Mouse (Mus musculus): ENCODE measurements around the gene Clpp. TPM values are rescaled to one million over a fixed set of nuclear protein-coding genes. Genes with fewer than 3 reads are reported as not detected.

Clpp gene
- total and polyA plus RNA-seq, 2 experiments from 2014 or later: 150 to 163 TPM

DNA sequence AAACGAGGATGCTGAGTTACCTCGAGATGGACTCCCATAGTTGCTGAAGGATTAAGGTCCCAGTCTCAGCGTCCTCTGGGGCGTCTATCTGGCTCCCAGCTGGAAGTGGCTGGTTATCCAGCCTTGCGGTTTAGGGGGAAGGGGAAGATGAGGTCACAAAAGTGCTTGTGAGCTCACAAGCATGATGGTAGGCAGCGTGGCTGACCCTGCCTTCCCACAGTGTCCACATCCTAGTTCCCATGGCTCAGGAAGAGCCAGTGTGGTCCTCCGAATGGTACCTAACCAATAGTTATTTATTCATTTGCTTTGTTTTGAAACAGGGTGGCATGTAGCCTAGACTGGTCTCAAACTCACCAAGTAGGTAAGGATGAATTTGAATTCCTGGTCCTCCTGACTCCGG lies 51.4 kb downstream of the Clpp start, which contains the start of gene Slc25a41:
Slc25a41 (minus strand) TSS at position 101 of the 400 bp plus-strand sequence.
- Histone ChIP-seq H3K27me3 (ENCODE audit: insufficient read depth, low read length) (0 out of 2 replicates have a peak, but pooled peaks cover 4% of the 10 kb centered on the region), H3K4me2 (ENCODE audit: low read depth, low read length) (no peak within 1 kb of the TSS), H3K4me1 (ENCODE audit: insufficient read depth, low read length) (no peaks in the 10 kb centered on the region), H3K36me3 (ENCODE audit: insufficient read depth, low read length) (peaks cover 9% of the 10 kb centered on the region; the same call in 1 of the 2 replicates), H3K27ac (no peak within 1 kb of the TSS), H3K4me3 (ENCODE audit: low read length) (no peak within 1 kb of the TSS), H3K9ac (replicated peaks; ENCODE audit: low read length) (no peak within 1 kb of the TSS), H3K9me3 (ENCODE audit: low read length) (no peaks in the 10 kb centered on the region)
- ATAC-seq: no peak
- no peak for TF ChIP-seq CTCF (IDR thresholded peaks at IDR 0.05; ENCODE audit: low read depth)
- WGBS: 73% methylated on average over 8 of the region's 8 CpGs
- DNase-seq (ENCODE audit: low spot score): no peak

Other genes with a start within 250 kb of the Clpp start
- 12.9 and 15.7 TPM in 2 replicates for gene Nrtn, start 232.8 kb upstream of the Clpp start, total RNA-seq (2014; rRNA removed)
- gene Nrtn, start 232.8 kb upstream of the Clpp start, polyA plus RNA-seq (2015; fragmentation: Nextera tagmentation; extraction: Ambion mirVana): 4.3 TPM in 2 replicates
- 79.0 and 96.5 TPM in 2 replicates for gene Dus3l, start 225.5 kb upstream of the Clpp start, total RNA-seq (2014; rRNA removed)
- 85.9 and 90.0 TPM in 2 replicates for gene Dus3l, start 225.5 kb upstream of the Clpp start, polyA plus RNA-seq (2015; fragmentation: Nextera tagmentation; extraction: Ambion mirVana)
- 0.21 and 2.6 TPM in 2 replicates for gene Prr22, start 220.1 kb upstream of the Clpp start, total RNA-seq (2014; rRNA removed)
- 0.46 and 0.87 TPM in 2 replicates for gene Prr22, start 220.1 kb upstream of the Clpp start, polyA plus RNA-seq (2015; fragmentation: Nextera tagmentation; extraction: Ambion mirVana)
- gene Rfx2, start 159.3 kb upstream of the Clpp start, total RNA-seq (2014; rRNA removed): 4.9 and 9.8 TPM in 2 replicates
- gene Rfx2, start 159.3 kb upstream of the Clpp start, polyA plus RNA-seq (2015; fragmentation: Nextera tagmentation; extraction: Ambion mirVana): 3.7 and 4.4 TPM in 2 replicates
- gene Acsbg2, start 115.9 kb upstream of the Clpp start, total RNA-seq (2014; rRNA removed): not detected in 2 replicates
- gene Acsbg2, start 115.9 kb upstream of the Clpp start, polyA plus RNA-seq (2015; fragmentation: Nextera tagmentation; extraction: Ambion mirVana): not detected in 2 replicates
- not detected in 2 replicates for gene 1700061G19Rik, start 114.8 kb upstream of the Clpp start, total RNA-seq (2014; rRNA removed)
- 0.34 and 0.35 TPM in 2 replicates for gene 1700061G19Rik, start 114.8 kb upstream of the Clpp start, polyA plus RNA-seq (2015; fragmentation: Nextera tagmentation; extraction: Ambion mirVana)
- gene Mllt1, start 54.9 kb upstream of the Clpp start, total RNA-seq (2014; rRNA removed): 131 and 135 TPM in 2 replicates
- 46.7 and 52.0 TPM in 2 replicates for gene Mllt1, start 54.9 kb upstream of the Clpp start, polyA plus RNA-seq (2015; fragmentation: Nextera tagmentation; extraction: Ambion mirVana)
- not detected in 2 replicates for gene Acer1, start 8.2 kb upstream of the Clpp start, total RNA-seq (2014; rRNA removed)
- not detected in 2 replicates for gene Acer1, start 8.2 kb upstream of the Clpp start, polyA plus RNA-seq (2015; fragmentation: Nextera tagmentation; extraction: Ambion mirVana)
- gene Alkbh7, start 7.0 kb downstream of the Clpp start, total RNA-seq (2014; rRNA removed): 58.0 and 70.3 TPM in 2 replicates
- 66.0 and 70.2 TPM in 2 replicates for gene Alkbh7, start 7.0 kb downstream of the Clpp start, polyA plus RNA-seq (2015; fragmentation: Nextera tagmentation; extraction: Ambion mirVana)
- not detected in 2 replicates for gene Pspn, start 9.7 kb downstream of the Clpp start, total RNA-seq (2014; rRNA removed)
- gene Pspn, start 9.7 kb downstream of the Clpp start, polyA plus RNA-seq (2015; fragmentation: Nextera tagmentation; extraction: Ambion mirVana): not detected in 2 replicates
- 28.8 and 32.9 TPM in 2 replicates for gene Gtf2f1, start 21.0 kb downstream of the Clpp start, total RNA-seq (2014; rRNA removed)
- gene Gtf2f1, start 21.0 kb downstream of the Clpp start, polyA plus RNA-seq (2015; fragmentation: Nextera tagmentation; extraction: Ambion mirVana): 63.5 and 67.8 TPM in 2 replicates
- not detected in 2 replicates for gene Gm17949, start 21.2 kb downstream of the Clpp start, total RNA-seq (2014; rRNA removed)
- 0.28 and 0.40 TPM in 2 replicates for gene Gm17949, start 21.2 kb downstream of the Clpp start, polyA plus RNA-seq (2015; fragmentation: Nextera tagmentation; extraction: Ambion mirVana)
- 61.7 and 71.3 TPM in 2 replicates for gene Khsrp, start 41.2 kb downstream of the Clpp start, total RNA-seq (2014; rRNA removed)
- gene Khsrp, start 41.2 kb downstream of the Clpp start, polyA plus RNA-seq (2015; fragmentation: Nextera tagmentation; extraction: Ambion mirVana): 26.4 and 27.0 TPM in 2 replicates
- not detected in 2 replicates for gene Slc25a41, start 51.3 kb downstream of the Clpp start, total RNA-seq (2014; rRNA removed)
- not detected in 2 replicates for gene Slc25a41, start 51.3 kb downstream of the Clpp start, polyA plus RNA-seq (2015; fragmentation: Nextera tagmentation; extraction: Ambion mirVana)
- gene Crb3, start 68.8 kb downstream of the Clpp start, total RNA-seq (2014; rRNA removed): 7.1 and 8.2 TPM in 2 replicates
- gene Crb3, start 68.8 kb downstream of the Clpp start, polyA plus RNA-seq (2015; fragmentation: Nextera tagmentation; extraction: Ambion mirVana): 6.0 and 6.2 TPM in 2 replicates
- 122 and 150 TPM in 2 replicates for gene Slc25a23, start 69.6 kb downstream of the Clpp start, total RNA-seq (2014; rRNA removed)
- gene Slc25a23, start 69.6 kb downstream of the Clpp start, polyA plus RNA-seq (2015; fragmentation: Nextera tagmentation; extraction: Ambion mirVana): 33.2 and 38.2 TPM in 2 replicates
- gene Dennd1c, start 88.2 kb downstream of the Clpp start, total RNA-seq (2014; rRNA removed): 1.5 and 3.8 TPM in 2 replicates
- gene Dennd1c, start 88.2 kb downstream of the Clpp start, polyA plus RNA-seq (2015; fragmentation: Nextera tagmentation; extraction: Ambion mirVana): 2.8 and 3.0 TPM in 2 replicates
- 201 and 209 TPM in 2 replicates for gene Tubb4a, start 97.5 kb downstream of the Clpp start, total RNA-seq (2014; rRNA removed)
- gene Tubb4a, start 97.5 kb downstream of the Clpp start, polyA plus RNA-seq (2015; fragmentation: Nextera tagmentation; extraction: Ambion mirVana): 295 and 346 TPM in 2 replicates
- 3.1 and 8.1 TPM in 2 replicates for gene Tnfsf9, start 115.0 kb downstream of the Clpp start, total RNA-seq (2014; rRNA removed)
- 4.3 and 4.7 TPM in 2 replicates for gene Tnfsf9, start 115.0 kb downstream of the Clpp start, polyA plus RNA-seq (2015; fragmentation: Nextera tagmentation; extraction: Ambion mirVana)
- gene Cd70, start 159.5 kb downstream of the Clpp start, total RNA-seq (2014; rRNA removed): 1.0 and 3.7 TPM in 2 replicates
- gene Cd70, start 159.5 kb downstream of the Clpp start, polyA plus RNA-seq (2015; fragmentation: Nextera tagmentation; extraction: Ambion mirVana): 2.0 and 2.1 TPM in 2 replicates
- gene Tnfsf14, start 203.9 kb downstream of the Clpp start, total RNA-seq (2014; rRNA removed): not detected in 2 replicates
- gene Tnfsf14, start 203.9 kb downstream of the Clpp start, polyA plus RNA-seq (2015; fragmentation: Nextera tagmentation; extraction: Ambion mirVana): not detected in 2 replicates
- gene C3, start 237.8 kb downstream of the Clpp start, total RNA-seq (2014; rRNA removed): 0.78 and 0.86 TPM in 2 replicates
- 1.8 and 2.5 TPM in 2 replicates for gene C3, start 237.8 kb downstream of the Clpp start, polyA plus RNA-seq (2015; fragmentation: Nextera tagmentation; extraction: Ambion mirVana)

All from hindbrain, postnatal 0 days (tissue).